Mouse (Mus musculus) lung, adult 2 months (tissue): ENCODE results near the gene Hoxd10.

Source experiments
- CTCF ChIP-seq: fragments of 200-500 bp; IDR thresholded peaks from 2 replicates; pipeline ENCODE4 v1.5.1; 2011; ENCODE audit warnings: mild to moderate bottlenecking, low read length, control low read depth; ENCODE audit not compliant: insufficient read depth
- POLR2A ChIP-seq: fragments of 200-500 bp; IDR thresholded peaks from 2 replicates; pipeline ENCODE4 v1.6.1; 2011; ENCODE audit warnings: low read depth, mild to moderate bottlenecking, control low read depth, low read length, borderline replicate concordance; ENCODE audit errors: extremely low read depth

GRCm38 (mm10) chr2:74663291-74663925, 28.3 kb upstream of the Hoxd10 start:
- no peak for TF ChIP-seq POLR2A
- peak; percentile 70 for TF ChIP-seq CTCF
